Mouse (Mus musculus) kidney, adult 9 months (tissue): Measurements from ENCODE around the gene Arhgap11a.

Experiments
- DNase-seq: peaks from one replicate; pipeline ENCODE4 v3.0.0; 2022

The Arhgap11a gene

GRCm38 (mm10) chr2:113817681-113818606 lies 30.5 kb downstream of the Arhgap11a start:
- DNase-seq = no peak

- peak; percentile 58 for DNase-seq
These were observed 40.8 kb downstream of the Arhgap11a start for GRCm38 (mm10) chr2:113807640-113808039.

- DNase-seq = no peak
These were observed 41.4 kb downstream of the Arhgap11a start for GRCm38 (mm10) chr2:113806851-113807577.

- DNase-seq = no peak
These were observed 42.7 kb downstream of the Arhgap11a start for GRCm38 (mm10) chr2:113805765-113806164.

GRCm38 (mm10) chr2:113803753-113804152 lies 44.7 kb downstream of the Arhgap11a start:
- DNase-seq = no peak

GRCm38 (mm10) chr2:113800846-113801245 lies 47.6 kb downstream of the Arhgap11a start:
- DNase-seq = no peak

GRCm38 (mm10) chr2:113798605-113799004 lies 49.9 kb downstream of the Arhgap11a start:
- no peak for DNase-seq

GRCm38 (mm10) chr2:113795186-113795585 lies 53.3 kb downstream of the Arhgap11a start:
- no peak for DNase-seq

- DNase-seq = no peak
These were observed 54.9 kb downstream of the Arhgap11a start for GRCm38 (mm10) chr2:113793521-113793920.

- DNase-seq = no peak
These were observed 59.6 kb downstream of the Arhgap11a start for GRCm38 (mm10) chr2:113788821-113789387.

- DNase-seq = no peak
These were observed 60.6 kb downstream of the Arhgap11a start for GRCm38 (mm10) chr2:113787882-113788281.

GRCm38 (mm10) chr2:113784851-113785250 lies 63.6 kb downstream of the Arhgap11a start:
- DNase-seq = no peak

- DNase-seq = no peak
These were observed 66.9 kb downstream of the Arhgap11a start for GRCm38 (mm10) chr2:113781521-113781920.
